Mouse (Mus musculus): Measurements from ENCODE around the gene Alkbh4.

Gene Alkbh4

GRCm38 (mm10) chr5:136182830-136183229, 46.9 kb downstream of the Alkbh4 start:
- DNase-seq: no peak

GRCm38 (mm10) chr5:136183766-136184165, 47.8 kb downstream of the Alkbh4 start:
- no peak for DNase-seq

- peak; percentile 49 to 64 for DNase-seq
Observed at GRCm38 (mm10) chr5:136186723-136187122, 50.8 kb downstream of the Alkbh4 start.

All from cerebellum, adult 18-20 months (tissue).